Mouse (Mus musculus) brown adipose tissue, adult 24 weeks (tissue): Measurements from ENCODE around the gene Tnfrsf13b. TPM values are rescaled to one million over a fixed set of nuclear protein-coding genes. Genes with fewer than 3 reads are reported as not detected.

Experiments
- H3K27ac ChIP-seq: fragments of 200-500 bp; replicated peaks from 2 replicates; pipeline ENCODE4 v1.5.1; 2012; ENCODE audit warnings: low read depth, mild to moderate bottlenecking, low read length
- H3K4me1 ChIP-seq: fragments of 200-500 bp; 2 replicates; pipeline ENCODE4 v1.6.1; 2012; ENCODE audit warnings: low read length, mixed read lengths; ENCODE audit not compliant: control insufficient read depth, insufficient read depth, insufficient read length
- H3K4me3 ChIP-seq: fragments of 200-500 bp; 2 replicates; pipeline ENCODE4 v1.5.1; 2012; ENCODE audit warnings: low read depth, mild to moderate bottlenecking, low read length, moderate library complexity; ENCODE audit not compliant: insufficient read depth
- polyA plus RNA-seq: library from polyadenylated mRNA; stranded (reverse); fragments of >200 nt; gene quantifications from 2 replicates; pipeline ENCODE4 v1.2.4, GENCODE M21; 2012; ENCODE audit not compliant: missing spikeins, insufficient read depth, insufficient read length

Tnfrsf13b gene
- 0.87 and 1.2 TPM in 2 replicates for polyA plus RNA-seq

- Histone ChIP-seq H3K4me3 (no peak within 1 kb of the TSS), H3K4me1 (no peaks in the 10 kb centered on the region), H3K27ac (no peak within 1 kb of the TSS)
These were observed at the start of gene Tnfrsf13b for GRCm38 (mm10) chr11:61126606-61127355. Gene Tnfrsf13b, plus strand, starts transcription at chr11:61126755.

GRCm38 (mm10) chr11:61081624-61082023 lies 44.9 kb upstream of the Tnfrsf13b start:
- Histone ChIP-seq H3K27ac (no peak overlapping the region), H3K4me3 (no peak overlapping the region), H3K4me1 (no peaks in the 10 kb centered on the region)

GRCm38 (mm10) chr11:61090195-61090594 lies 36.4 kb upstream of the Tnfrsf13b start:
- no peak overlapping the region for H3K4me3 ChIP-seq
- H3K27ac ChIP-seq: no peak overlapping the region
- H3K4me1 ChIP-seq: no peaks in the 10 kb centered on the region

GRCm38 (mm10) chr11:61091192-61091591 lies 35.4 kb upstream of the Tnfrsf13b start:
- no peaks in the 10 kb centered on the region for H3K4me1 ChIP-seq
- H3K4me3 ChIP-seq: no peak overlapping the region
- no peak overlapping the region for H3K27ac ChIP-seq

- no peak overlapping the region for H3K27ac ChIP-seq
- H3K4me1 ChIP-seq: no peaks in the 10 kb centered on the region
These were observed 34.8 kb upstream of the Tnfrsf13b start for GRCm38 (mm10) chr11:61091642-61092262.

GRCm38 (mm10) chr11:61098046-61098445 lies 28.5 kb upstream of the Tnfrsf13b start:
- no peak overlapping the region for H3K4me3 ChIP-seq
- no peak overlapping the region for H3K27ac ChIP-seq
- no peaks in the 10 kb centered on the region for H3K4me1 ChIP-seq

More at GRCm38 (mm10) chr11:61091642-61092262, 34.8 kb upstream of the Tnfrsf13b start:
- H3K4me3 ChIP-seq: no peak overlapping the region

- no peak overlapping the region for H3K27ac ChIP-seq
- H3K4me1 ChIP-seq: no peaks in the 10 kb centered on the region
- no peak overlapping the region for H3K4me3 ChIP-seq
These were observed 23.9 kb upstream of the Tnfrsf13b start for GRCm38 (mm10) chr11:61102397-61103339.

GRCm38 (mm10) chr11:61104241-61104901 lies 22.2 kb upstream of the Tnfrsf13b start:
- Histone ChIP-seq H3K4me3 (no peak overlapping the region), H3K27ac (no peak overlapping the region), H3K4me1 (no peaks in the 10 kb centered on the region)

GRCm38 (mm10) chr11:61108911-61109361 lies 17.6 kb upstream of the Tnfrsf13b start:
- Histone ChIP-seq H3K27ac (no peak overlapping the region), H3K4me3 (no peak overlapping the region), H3K4me1 (no peaks in the 10 kb centered on the region)

- no peak overlapping the region for H3K27ac ChIP-seq
- no peaks in the 10 kb centered on the region for H3K4me1 ChIP-seq
- H3K4me3 ChIP-seq: no peak overlapping the region
These were observed 16.8 kb upstream of the Tnfrsf13b start for GRCm38 (mm10) chr11:61109707-61110106.

- Histone ChIP-seq H3K4me3 (no peak overlapping the region), H3K4me1 (no peaks in the 10 kb centered on the region), H3K27ac (no peak overlapping the region)
These were observed 16.4 kb upstream of the Tnfrsf13b start for GRCm38 (mm10) chr11:61110113-61110512.

GRCm38 (mm10) chr11:61110928-61111327 lies 15.6 kb upstream of the Tnfrsf13b start:
- Histone ChIP-seq H3K27ac (no peak overlapping the region), H3K4me1 (no peaks in the 10 kb centered on the region), H3K4me3 (no peak overlapping the region)

- Histone ChIP-seq H3K27ac (no peak overlapping the region), H3K4me3 (no peak overlapping the region), H3K4me1 (no peaks in the 10 kb centered on the region)
These were observed 15.1 kb upstream of the Tnfrsf13b start for GRCm38 (mm10) chr11:61111472-61111871.

- Histone ChIP-seq H3K27ac (no peak overlapping the region), H3K4me1 (no peaks in the 10 kb centered on the region), H3K4me3 (no peak overlapping the region)
These were observed 14.1 kb upstream of the Tnfrsf13b start for GRCm38 (mm10) chr11:61112323-61112995.
